Mouse (Mus musculus): Measurements from ENCODE around the gene Gm11939. TPM values are rescaled to one million over a fixed set of nuclear protein-coding genes. Genes with fewer than 3 reads are reported as not detected.
A peak's percentile ranks its signal among the peaks of the same experiment; 100 is the strongest.

Gm11939 gene
- polyA plus RNA-seq, 1 experiment from 2014 or later, result not detected

GRCm38 (mm10) chr11:99573164-99573563, 13.9 kb upstream of the Gm11939 start:
- H3K27me3 ChIP-seq (ENCODE audit: control insufficient read depth, insufficient read depth, low read length), result no peaks in the 10 kb centered on the region
- H3K4me1 ChIP-seq (replicated peaks; ENCODE audit: control insufficient read depth, insufficient read depth, low read length), result no peaks in the 10 kb centered on the region
- DNase-seq (ENCODE audit: low spot score), result no peak
- no peak overlapping the region for H3K4me3 ChIP-seq (replicated peaks; ENCODE audit: low read length)
- H3K9ac ChIP-seq, result no peak overlapping the region
- no peak overlapping the region for H3K27ac ChIP-seq
- 38% methylated on average over 4 of the region's 4 CpGs for WGBS
- H3K9me3 ChIP-seq (ENCODE audit: control insufficient read depth, low read length), result no peaks in the 10 kb centered on the region
- no peaks in the 10 kb centered on the region for H3K36me3 ChIP-seq (replicated peaks; ENCODE audit: control insufficient read depth, insufficient read depth)
- no peak overlapping the region for H3K4me2 ChIP-seq (replicated peaks)
- no peak for ATAC-seq (ENCODE audit: low FRiP score)

DNA sequence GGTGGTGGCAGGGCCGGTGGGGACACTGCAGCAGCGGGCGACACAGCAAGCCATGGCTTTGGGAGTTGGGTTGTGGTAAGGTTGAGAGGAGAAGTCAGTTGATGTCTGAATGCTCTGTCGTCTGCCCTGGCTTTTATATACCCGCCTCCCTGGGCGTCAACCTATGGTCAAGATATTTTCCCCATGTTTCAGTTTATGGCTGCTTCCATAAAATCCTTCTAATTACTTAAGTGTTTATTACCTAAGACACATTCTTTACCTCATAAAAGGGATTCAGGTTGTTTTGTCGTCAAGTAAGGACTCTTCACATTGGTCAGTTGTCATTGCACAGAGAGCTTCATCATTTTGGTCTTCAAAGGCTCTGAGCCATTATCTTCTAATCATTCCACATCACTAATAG, 7.3 kb upstream of the Gm11939 start, which contains the start of gene Krtap3-1:
Krtap3-1 (minus strand) TSS at position 101 of the 400 bp plus-strand sequence.
- no peaks in the 10 kb centered on the region for H3K4me1 ChIP-seq (replicated peaks; ENCODE audit: control insufficient read depth, insufficient read depth, low read length)
- no peak for ATAC-seq (ENCODE audit: low FRiP score)

GRCm38 (mm10) chr11:99562580-99562979, 3.3 kb upstream of the Gm11939 start:
- DNase-seq (ENCODE audit: low spot score), result no peak
- no peak for ATAC-seq (ENCODE audit: low FRiP score)
- no peak overlapping the region for H3K4me3 ChIP-seq (replicated peaks; ENCODE audit: low read length)
- H3K4me2 ChIP-seq (replicated peaks), result no peak overlapping the region
- no peaks in the 10 kb centered on the region for H3K36me3 ChIP-seq (replicated peaks; ENCODE audit: control insufficient read depth, insufficient read depth)
- H3K27ac ChIP-seq, result no peak overlapping the region
- H3K9me3 ChIP-seq (ENCODE audit: control insufficient read depth, low read length), result no peaks in the 10 kb centered on the region
- H3K9ac ChIP-seq, result no peak overlapping the region
- no peaks in the 10 kb centered on the region for H3K4me1 ChIP-seq (replicated peaks; ENCODE audit: control insufficient read depth, insufficient read depth, low read length)
- 85% methylated on average over 6 of the region's 6 CpGs for WGBS
- no peaks in the 10 kb centered on the region for H3K27me3 ChIP-seq (ENCODE audit: control insufficient read depth, insufficient read depth, low read length)

More for the DNA sequence above, 7.3 kb upstream of the Gm11939 start, which contains the start of gene Krtap3-1:
- no peaks in the 10 kb centered on the region for H3K27me3 ChIP-seq (ENCODE audit: control insufficient read depth, insufficient read depth, low read length)
- H3K36me3 ChIP-seq (replicated peaks; ENCODE audit: control insufficient read depth, insufficient read depth), result no peaks in the 10 kb centered on the region
- 96% methylated on average over 7 of the region's 7 CpGs for WGBS
- H3K9me3 ChIP-seq (ENCODE audit: control insufficient read depth, low read length), result no peaks in the 10 kb centered on the region
- no peak within 1 kb of the TSS for H3K4me3 ChIP-seq (replicated peaks; ENCODE audit: low read length)
- no peak for DNase-seq (ENCODE audit: low spot score)
- H3K4me2 ChIP-seq (replicated peaks), result no peak within 1 kb of the TSS
- H3K9ac ChIP-seq, result no peak within 1 kb of the TSS
- H3K27ac ChIP-seq, result no peak within 1 kb of the TSS

DNA sequence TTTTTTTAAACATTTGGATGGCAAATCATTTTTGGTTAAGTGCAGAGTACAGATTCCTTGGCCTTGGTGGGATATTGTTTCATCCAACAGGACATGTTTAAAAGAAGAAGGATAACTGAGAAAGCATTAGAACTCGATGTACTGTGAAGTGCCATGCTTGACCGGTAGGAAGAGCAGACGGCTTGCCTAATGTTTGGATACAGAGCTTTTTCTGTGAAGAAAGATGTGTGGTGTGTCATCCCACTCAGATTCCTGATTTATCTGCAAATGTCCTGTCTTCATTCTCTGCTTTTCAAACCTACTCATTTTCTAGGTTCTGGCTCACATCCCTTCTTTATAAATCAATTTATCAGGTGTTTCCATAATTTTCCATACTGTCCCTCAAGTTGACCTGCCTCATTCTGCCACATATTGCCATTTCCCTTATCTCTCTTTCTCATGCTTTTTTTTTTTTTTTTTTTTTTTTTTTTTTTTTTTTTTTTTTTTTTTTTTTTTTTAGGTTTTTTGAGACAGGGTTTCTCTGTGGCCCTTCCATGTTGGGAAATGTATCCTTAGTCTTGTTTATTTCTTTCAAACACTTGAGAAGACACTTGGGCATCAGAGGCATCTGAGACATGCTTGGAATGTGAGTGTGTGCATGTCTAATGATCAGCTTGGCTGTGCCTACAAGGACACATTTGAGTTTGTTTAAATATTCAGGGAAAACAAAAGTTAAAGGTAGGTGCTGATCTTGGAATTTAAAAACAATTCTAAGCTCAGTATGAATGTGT, 1.1 kb downstream of the Gm11939 start:
- no peaks in the 10 kb centered on the region for H3K27me3 ChIP-seq (ENCODE audit: control insufficient read depth, insufficient read depth, low read length)
- no peak overlapping the region for H3K9ac ChIP-seq
- WGBS, result 85% methylated on average over 3 of the region's 3 CpGs
- H3K4me3 ChIP-seq (replicated peaks; ENCODE audit: low read length), result no peak overlapping the region
- no peaks in the 10 kb centered on the region for H3K4me1 ChIP-seq (replicated peaks; ENCODE audit: control insufficient read depth, insufficient read depth, low read length)
- H3K36me3 ChIP-seq (replicated peaks; ENCODE audit: control insufficient read depth, insufficient read depth), result no peaks in the 10 kb centered on the region
- no peaks in the 10 kb centered on the region for H3K9me3 ChIP-seq (ENCODE audit: control insufficient read depth, low read length)
- H3K4me2 ChIP-seq (replicated peaks), result no peak overlapping the region
- ATAC-seq (ENCODE audit: low FRiP score), result no peak
- H3K27ac ChIP-seq, result no peak overlapping the region
- no peak for DNase-seq (ENCODE audit: low spot score)

- no peak for DNase-seq (ENCODE audit: low spot score)
- Histone ChIP-seq H3K9ac (no peak within 1 kb of the TSS), H3K4me1 (replicated peaks; ENCODE audit: control insufficient read depth, insufficient read depth, low read length) (no peaks in the 10 kb centered on the region), H3K4me3 (replicated peaks; ENCODE audit: low read length) (no peak within 1 kb of the TSS), H3K27me3 (ENCODE audit: control insufficient read depth, insufficient read depth, low read length) (no peaks in the 10 kb centered on the region), H3K9me3 (ENCODE audit: control insufficient read depth, low read length) (no peaks in the 10 kb centered on the region), H3K4me2 (replicated peaks) (no peak within 1 kb of the TSS), H3K27ac (no peak within 1 kb of the TSS), H3K36me3 (replicated peaks; ENCODE audit: control insufficient read depth, insufficient read depth) (no peaks in the 10 kb centered on the region)
- 79% methylated on average over 2 of the region's 2 CpGs for WGBS
- no peak for ATAC-seq (ENCODE audit: low FRiP score)
Observed at GRCm38 (mm10) chr11:99556753-99557152, 2.5 kb downstream of the Gm11939 start, which contains the start of gene Krtap3-2. Gene Krtap3-2 (minus strand): TSS chr11:99556853.

GRCm38 (mm10) chr11:99556195-99556594, 3.1 kb downstream of the Gm11939 start:
- Histone ChIP-seq H3K9ac (no peak overlapping the region), H3K36me3 (replicated peaks; ENCODE audit: control insufficient read depth, insufficient read depth) (no peaks in the 10 kb centered on the region), H3K4me2 (replicated peaks) (no peak overlapping the region), H3K27me3 (ENCODE audit: control insufficient read depth, insufficient read depth, low read length) (no peaks in the 10 kb centered on the region), H3K9me3 (ENCODE audit: control insufficient read depth, low read length) (no peaks in the 10 kb centered on the region), H3K4me1 (replicated peaks; ENCODE audit: control insufficient read depth, insufficient read depth, low read length) (no peaks in the 10 kb centered on the region), H3K27ac (no peak overlapping the region), H3K4me3 (replicated peaks; ENCODE audit: low read length) (no peak overlapping the region)
- ATAC-seq (ENCODE audit: low FRiP score) (no peak), DNase-seq (ENCODE audit: low spot score) (no peak)
- WGBS, result 87% methylated on average over 2 of the region's 2 CpGs

DNA sequence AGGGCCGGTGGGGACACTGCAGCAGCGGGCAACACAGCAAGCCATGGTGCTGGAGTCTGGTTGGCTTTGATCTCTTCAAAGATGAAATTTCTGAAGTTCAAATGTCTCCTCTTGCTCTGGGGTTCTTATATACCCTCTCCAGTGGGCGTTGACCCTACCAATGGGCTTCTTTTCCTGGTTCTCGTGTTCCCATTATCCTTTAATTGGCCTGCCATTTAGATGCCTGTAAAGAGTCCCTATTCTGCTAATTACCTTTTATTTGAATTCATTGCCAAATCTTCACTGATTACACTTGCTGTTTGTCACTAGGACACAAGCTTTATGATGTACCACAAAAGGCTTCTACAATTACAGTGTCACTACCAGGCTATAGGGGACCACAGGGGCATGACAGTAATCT, 8.5 kb downstream of the Gm11939 start, which contains the start of gene Krtap3-3:
Krtap3-3 (minus strand) TSS at position 101 of the 400 bp plus-strand sequence.
- Histone ChIP-seq H3K27me3 (ENCODE audit: control insufficient read depth, insufficient read depth, low read length) (no peaks in the 10 kb centered on the region), H3K4me1 (replicated peaks; ENCODE audit: control insufficient read depth, insufficient read depth, low read length) (no peaks in the 10 kb centered on the region)
- DNase-seq (ENCODE audit: low spot score), result no peak

GRCm38 (mm10) chr11:99547892-99548291, 11.4 kb downstream of the Gm11939 start:
- no peaks in the 10 kb centered on the region for H3K9me3 ChIP-seq (ENCODE audit: control insufficient read depth, low read length)
- DNase-seq (ENCODE audit: low spot score), result no peak
- no peak overlapping the region for H3K4me3 ChIP-seq (replicated peaks; ENCODE audit: low read length)
- no peaks in the 10 kb centered on the region for H3K27me3 ChIP-seq (ENCODE audit: control insufficient read depth, insufficient read depth, low read length)
- H3K36me3 ChIP-seq (replicated peaks; ENCODE audit: control insufficient read depth, insufficient read depth), result no peaks in the 10 kb centered on the region
- no peak overlapping the region for H3K27ac ChIP-seq
- H3K9ac ChIP-seq, result no peak overlapping the region
- no peak for ATAC-seq (ENCODE audit: low FRiP score)
- no peak overlapping the region for H3K4me2 ChIP-seq (replicated peaks)
- H3K4me1 ChIP-seq (replicated peaks; ENCODE audit: control insufficient read depth, insufficient read depth, low read length), result no peaks in the 10 kb centered on the region

More for the DNA sequence above, 8.5 kb downstream of the Gm11939 start, which contains the start of gene Krtap3-3:
- Histone ChIP-seq H3K9ac (no peak within 1 kb of the TSS), H3K27ac (no peak within 1 kb of the TSS), H3K4me3 (replicated peaks; ENCODE audit: low read length) (no peak within 1 kb of the TSS), H3K4me2 (replicated peaks) (no peak within 1 kb of the TSS), H3K36me3 (replicated peaks; ENCODE audit: control insufficient read depth, insufficient read depth) (no peaks in the 10 kb centered on the region), H3K9me3 (ENCODE audit: control insufficient read depth, low read length) (no peaks in the 10 kb centered on the region)
- 62% methylated on average over 4 of the region's 4 CpGs for WGBS
- no peak for ATAC-seq (ENCODE audit: low FRiP score)

DNA sequence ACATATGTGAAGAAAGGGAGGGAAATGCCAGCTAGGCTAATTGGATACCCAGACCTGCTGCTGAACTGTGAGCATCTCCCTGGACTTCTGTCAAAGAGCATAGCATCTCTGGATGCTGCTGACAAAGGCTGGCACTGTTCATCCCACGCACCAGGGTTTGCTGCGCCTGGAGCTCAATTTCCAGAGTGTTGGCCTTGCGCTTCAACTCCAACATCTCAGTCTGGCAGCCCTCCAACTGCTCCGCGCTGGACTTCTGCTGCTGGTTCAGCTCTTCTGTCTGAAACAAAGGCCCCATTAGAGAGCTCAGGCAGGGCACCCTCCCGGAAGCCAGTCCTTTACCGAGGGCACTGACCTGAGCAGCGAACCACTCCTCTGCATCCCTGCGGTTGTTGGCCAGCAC, 19.5 kb downstream of the Gm11939 start:
- no peaks in the 10 kb centered on the region for H3K36me3 ChIP-seq (replicated peaks; ENCODE audit: control insufficient read depth, insufficient read depth)
- H3K27ac ChIP-seq, result no peak overlapping the region
- H3K9ac ChIP-seq, result no peak overlapping the region
- no peaks in the 10 kb centered on the region for H3K27me3 ChIP-seq (ENCODE audit: control insufficient read depth, insufficient read depth, low read length)
- WGBS, result 53% methylated on average over 9 of the region's 9 CpGs
- no peaks in the 10 kb centered on the region for H3K4me1 ChIP-seq (replicated peaks; ENCODE audit: control insufficient read depth, insufficient read depth, low read length)
- ATAC-seq (ENCODE audit: low FRiP score) (no peak), DNase-seq (ENCODE audit: low spot score) (peak; percentile 58)
- no peaks in the 10 kb centered on the region for H3K9me3 ChIP-seq (ENCODE audit: control insufficient read depth, low read length)
- peak overlapping the region; percentile 16 for H3K4me2 ChIP-seq (replicated peaks)
- H3K4me3 ChIP-seq (replicated peaks; ENCODE audit: low read length), result no peak overlapping the region
